Mouse (Mus musculus) embryo, embryonic 11.5 days (tissue): ENCODE results near the gene Timm9.
"Not testable (repeated sequence)": the region's sequence is repeated elsewhere in the genome, so short reads cannot be mapped to it uniquely, and the experiment has no call there.

Experiments
- DNase-seq: peaks from one replicate; pipeline ENCODE4 v3.0.0-alpha.2; 2012; ENCODE audit warnings: low read depth, low spot score

Timm9 gene

DNA sequence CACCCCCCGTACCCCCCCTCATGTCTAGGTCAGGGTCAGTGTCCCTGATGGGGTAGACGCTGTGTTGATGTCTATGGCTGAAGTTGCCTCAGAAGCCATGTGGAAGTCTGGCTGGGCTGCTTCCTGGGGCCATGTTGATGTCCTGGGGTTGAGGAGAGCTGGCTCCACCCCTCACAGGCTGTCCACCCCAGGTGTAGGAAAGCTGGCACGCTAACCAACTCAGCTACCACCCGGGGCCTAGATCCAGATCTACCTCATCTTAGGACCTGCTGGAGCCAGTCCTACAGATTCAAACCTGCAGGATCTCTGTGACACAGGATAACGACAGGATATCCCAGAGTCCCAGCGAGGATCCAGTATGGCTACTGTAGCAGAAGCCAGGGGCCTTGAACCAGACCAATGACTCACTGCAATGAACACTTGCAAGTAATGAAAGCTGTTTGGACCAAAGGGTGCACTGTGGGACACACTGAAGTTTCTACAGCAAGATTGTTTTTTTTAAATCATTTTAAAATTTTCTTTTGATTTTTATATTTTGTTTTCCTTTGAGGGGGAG is 29.2 kb downstream of the Timm9 start:
- no peak for DNase-seq

DNA sequence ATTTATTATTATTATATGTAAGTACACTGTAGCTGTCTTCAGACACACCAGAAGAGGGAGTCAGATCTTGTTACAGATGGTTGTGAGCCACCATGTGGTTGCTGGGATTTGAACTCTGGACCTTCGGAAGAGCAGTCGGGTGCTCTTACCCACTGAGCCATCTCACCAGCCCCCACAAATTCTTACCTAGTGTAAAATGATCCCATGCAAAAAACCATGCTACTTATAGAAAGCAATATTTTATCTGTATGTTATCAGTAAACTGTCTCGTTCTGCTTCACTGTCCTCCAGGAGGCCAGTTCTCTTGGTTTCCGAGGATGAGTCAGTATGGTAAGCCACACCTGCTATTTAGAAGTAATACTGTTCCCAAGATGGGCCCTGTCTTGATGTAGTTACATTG is 32.2 kb downstream of the Timm9 start:
- DNase-seq, result not testable (repeated sequence)

DNA sequence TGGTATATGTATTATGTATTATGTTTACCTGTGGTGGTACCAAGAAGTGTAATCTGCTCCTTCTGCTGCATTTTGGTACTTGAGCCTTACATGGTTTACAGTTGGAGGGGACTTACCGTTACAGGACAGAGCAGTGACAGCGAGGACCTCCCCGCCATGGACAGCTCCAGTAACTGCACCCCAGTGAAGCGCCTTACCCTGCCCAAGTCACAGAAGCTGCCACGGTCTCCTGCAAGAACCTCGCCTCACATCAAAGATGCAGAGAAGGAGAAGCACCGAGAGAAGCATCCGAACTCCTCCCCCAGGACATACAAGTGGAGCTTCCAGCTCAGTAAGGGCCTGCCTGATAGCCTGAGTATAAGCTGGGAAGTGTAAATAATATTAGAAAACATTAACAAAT is 50.2 kb downstream of the Timm9 start:
- DNase-seq, result no peak
